Mouse (Mus musculus) adrenal gland, postnatal 36 days (tissue): ENCODE data around the gene Hltf. TPM values are rescaled to one million over a fixed set of nuclear protein-coding genes. Genes with fewer than 3 reads are reported as not detected.
"Not testable (repeated sequence)": the region's sequence is repeated elsewhere in the genome, so short reads cannot be mapped to it uniquely, and the experiment has no call there.

ENCODE experiments used
- DNase-seq, 2 experiments: peaks; one replicate each; pipeline ENCODE4 v3.0.0; 2021; ENCODE audit warnings: mixed read lengths in 1 of 2
- long read RNA-seq, 2 experiments: library from polyadenylated mRNA; stranded (forward); transcript quantifications; one replicate each; pipeline ENCODE4 v2.0.0; 2021; ENCODE audit warnings: borderline sequencing depth in 2 of 2
- total RNA-seq, 2 experiments: library from RNA; stranded (reverse); gene quantifications; 2 replicates each; pipeline ENCODE4 v1.2.3; 2021

Hltf gene
- 10 to 100 TPM; 17.4 to 27.2 TPM for total RNA-seq
- long read RNA-seq, experiment 1, full-length matches to known transcripts: 3 of 5 reads
- long read RNA-seq, experiment 1, partial matches to known transcripts: 1 of 5 reads
- long read RNA-seq, experiment 1, other reads (novel, unspliced or antisense): 1 of 5 reads
- long read RNA-seq, experiment 2, partial matches to known transcripts: 1 of 4 reads
- long read RNA-seq, experiment 2, other reads (novel, unspliced or antisense): 3 of 4 reads

DNA sequence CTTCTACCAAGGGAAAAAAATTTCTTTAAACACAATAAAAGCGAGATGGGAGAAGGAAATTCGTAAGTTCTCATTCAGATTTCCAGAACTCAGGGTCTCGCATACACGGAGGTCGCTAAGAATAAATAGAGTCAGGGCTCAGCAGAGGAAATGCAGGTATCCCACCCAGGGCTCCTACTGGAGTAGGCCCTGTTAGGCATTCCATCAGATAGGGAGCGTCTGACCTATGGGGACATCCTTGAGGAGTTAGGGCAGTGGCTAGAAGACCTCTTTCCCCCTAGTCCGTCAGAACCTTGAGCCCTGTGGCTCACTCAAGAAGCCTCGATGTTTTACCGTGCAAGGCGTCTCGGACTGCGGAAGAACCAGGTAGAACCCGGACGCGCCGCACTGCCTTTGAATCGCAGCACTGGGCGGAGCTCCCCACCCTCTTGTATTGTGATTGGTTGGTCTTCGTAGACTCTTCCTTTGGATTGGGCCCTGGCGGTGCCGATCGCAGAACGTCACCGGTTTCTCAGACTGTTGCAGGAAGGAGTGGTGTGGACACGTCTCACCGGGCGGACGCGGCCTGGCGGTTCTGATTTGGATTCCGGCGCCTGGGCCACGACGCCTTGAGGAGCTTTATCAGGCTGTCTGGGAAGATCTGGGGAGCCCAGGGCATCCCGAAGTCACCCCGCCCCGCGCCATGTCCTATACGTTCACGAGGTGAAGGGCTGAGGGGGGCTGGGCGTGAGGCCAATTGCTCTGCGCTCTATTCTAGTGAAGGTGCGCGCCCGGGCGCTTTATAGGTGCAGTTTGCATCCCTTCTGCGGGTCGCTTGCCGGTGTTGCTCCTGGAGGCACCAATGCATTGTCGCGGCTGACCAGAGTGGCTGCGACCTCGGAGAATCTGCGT, at the start of gene Hltf:
Hltf (plus strand) TSS at position 506 of the 891 bp plus-strand sequence.
- peak; percentile 91 to 94 for DNase-seq

DNA sequence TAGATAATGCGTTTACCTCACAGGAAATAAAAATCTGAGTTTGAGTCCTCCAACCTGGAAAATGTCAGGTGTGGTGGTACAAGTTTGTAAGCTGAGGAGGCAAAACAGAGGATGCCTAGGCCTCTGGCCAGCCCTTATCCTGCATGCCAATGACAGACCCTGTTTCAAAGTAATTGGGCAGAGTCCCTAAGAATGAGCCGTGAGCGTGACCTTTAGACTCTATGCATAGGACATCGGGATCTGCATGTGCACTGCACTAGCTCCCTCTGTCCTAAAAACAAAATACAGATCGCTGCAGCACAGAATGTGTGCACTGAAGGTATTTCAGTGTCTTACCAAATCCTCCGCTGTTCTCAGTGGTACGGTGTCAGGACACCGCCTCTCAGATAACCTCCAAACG, 47.1 kb upstream of the Hltf start:
- no peak for DNase-seq

DNA sequence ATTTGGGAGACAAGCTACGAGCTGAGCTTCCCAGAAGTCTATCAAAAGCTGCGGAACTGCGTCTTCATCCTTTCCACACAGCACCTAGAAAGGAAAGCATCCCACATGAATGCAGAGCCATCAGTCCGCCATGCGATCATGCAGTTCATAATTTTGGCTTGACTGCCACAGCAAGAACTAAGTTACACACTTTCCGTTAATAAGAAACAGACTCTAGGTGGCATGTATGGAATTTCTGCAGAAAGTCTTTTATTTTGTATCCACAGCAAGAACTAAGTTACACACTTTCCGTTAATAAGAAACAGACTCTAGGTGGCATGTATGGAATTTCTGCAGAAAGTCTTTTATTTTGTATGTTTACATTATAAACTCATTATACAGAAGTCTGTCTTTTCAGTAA, 46.7 kb upstream of the Hltf start:
- DNase-seq: not testable (repeated sequence)

DNA sequence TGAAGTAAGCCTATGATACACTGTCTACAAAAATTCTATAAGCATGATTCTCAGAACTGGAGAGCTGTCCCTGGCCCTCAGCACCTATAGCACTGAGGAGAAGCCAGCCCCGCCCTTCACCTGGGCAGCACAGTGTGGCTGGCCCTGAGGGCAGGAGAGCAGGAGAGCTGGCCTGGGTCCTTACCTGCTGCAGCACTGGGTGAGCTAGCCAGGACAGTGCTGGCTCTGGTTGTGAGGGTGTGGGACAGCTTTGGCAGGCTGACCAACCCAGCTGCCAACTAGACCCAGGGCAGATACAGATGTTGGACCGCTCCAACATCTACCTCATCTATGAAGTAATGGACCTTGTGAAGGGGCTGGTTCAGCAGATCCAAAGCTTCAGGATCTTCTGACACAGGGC, 43.2 kb upstream of the Hltf start:
- DNase-seq: peak in 1 of 2 experiments; percentile 26

DNA sequence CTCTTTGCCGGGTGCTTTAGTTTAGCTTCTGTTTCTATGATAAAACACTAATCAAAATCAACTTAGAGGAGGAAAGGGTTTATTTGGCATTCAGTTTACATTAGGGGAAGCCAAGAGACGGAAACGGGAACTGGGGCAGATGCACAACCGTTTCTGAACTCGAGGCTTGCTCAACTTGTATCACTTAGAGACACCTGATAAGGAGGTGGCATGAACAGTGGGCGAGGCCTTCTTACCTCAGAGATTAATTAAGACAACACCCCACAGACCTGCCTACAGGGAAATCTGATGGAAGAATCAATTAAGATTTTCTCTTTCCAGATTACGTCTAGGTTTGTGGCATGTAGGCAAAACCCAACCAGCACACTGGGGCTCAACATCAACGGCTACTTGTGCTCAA, 39.5 kb upstream of the Hltf start:
- no peak for DNase-seq

DNA sequence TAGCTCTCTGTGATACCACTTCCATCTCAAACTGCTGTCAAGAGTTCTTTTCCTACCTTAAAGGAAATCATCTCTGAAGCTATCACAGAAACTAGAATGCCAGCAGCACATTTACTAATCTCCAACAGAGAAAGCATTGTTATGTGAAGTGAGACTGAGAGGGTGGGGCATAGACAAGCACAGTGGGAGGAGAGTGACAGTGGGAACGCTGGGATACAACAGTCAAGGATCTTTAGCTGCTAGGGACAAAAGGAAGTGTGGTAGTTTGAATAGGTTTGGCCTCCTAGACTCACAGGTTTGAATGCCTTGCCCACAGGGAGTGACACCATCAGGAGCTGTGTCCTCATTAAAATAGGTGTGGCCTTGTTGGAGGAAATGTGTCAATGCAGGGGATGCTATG, 33.8 kb upstream of the Hltf start:
- no peak for DNase-seq

DNA sequence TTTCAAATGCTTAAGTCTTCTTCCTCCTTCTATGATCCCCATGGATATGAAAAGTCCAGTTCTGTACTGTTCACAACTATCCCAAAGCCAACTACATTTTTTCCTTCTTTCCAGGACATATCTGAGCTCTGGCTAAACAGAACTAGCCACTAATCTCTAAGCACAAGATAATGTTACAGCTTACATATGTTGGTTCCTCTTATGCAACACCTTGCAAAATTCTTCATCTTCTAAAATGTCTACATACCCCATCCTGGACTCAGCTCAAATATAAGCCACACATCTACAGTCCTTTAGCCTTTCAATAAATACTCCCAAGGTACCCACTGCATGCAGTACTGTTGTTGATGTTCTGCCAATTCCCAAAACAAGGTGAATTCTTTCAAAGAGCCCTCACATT, 31.1 kb upstream of the Hltf start:
- no peak for DNase-seq

DNA sequence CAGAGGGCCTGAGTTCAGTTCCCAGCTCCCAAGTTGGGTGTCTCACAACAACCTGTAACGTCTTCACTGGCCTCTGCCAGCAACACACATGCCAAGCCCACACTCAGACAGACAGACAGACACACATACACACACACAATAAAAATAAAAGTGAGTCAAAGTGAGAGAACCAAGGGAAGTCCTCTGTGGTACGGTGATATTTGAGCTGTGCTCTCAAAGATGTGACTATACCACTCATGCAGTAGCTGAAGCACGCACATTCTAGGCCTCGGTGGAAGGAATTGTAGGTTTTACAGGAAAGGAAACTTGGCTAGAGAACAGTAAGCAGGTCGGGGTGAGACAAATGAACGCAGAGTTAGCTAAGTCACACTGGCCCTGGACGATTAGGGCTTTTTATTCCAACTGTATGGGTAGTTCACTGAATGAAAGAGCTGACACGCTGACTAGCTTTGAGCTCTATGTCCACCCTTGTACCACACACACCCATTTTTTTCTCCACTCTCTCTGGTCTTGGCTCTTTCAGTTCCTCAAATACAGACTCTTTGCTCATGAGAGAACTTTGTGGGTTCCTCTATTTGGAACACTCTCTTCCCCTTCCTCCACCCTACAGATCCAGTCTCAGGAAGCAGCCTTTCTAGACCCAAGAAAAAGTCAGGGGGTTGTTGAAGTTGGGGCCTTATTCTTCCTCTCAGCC, 30.5 kb upstream of the Hltf start:
- no peak for DNase-seq

DNA sequence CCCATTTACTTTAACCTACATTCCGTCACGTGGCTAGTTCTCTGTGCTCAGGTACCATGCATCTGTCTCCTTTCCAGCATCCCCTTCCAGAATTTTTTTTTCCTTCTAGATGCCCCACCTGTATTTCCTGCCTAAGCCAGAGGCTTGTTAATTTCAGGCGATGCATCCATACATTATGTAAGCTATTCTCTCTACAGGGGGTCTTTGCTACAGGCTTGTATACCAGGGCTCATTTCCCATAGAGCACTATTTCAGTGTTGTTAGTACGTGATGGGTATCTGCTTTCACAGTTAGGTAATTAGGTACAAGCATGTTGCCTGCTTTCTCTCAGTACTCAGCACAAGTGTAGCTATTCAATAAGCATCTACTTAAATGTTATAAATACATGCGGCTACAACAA, 29.8 kb upstream of the Hltf start:
- DNase-seq: no peak

DNA sequence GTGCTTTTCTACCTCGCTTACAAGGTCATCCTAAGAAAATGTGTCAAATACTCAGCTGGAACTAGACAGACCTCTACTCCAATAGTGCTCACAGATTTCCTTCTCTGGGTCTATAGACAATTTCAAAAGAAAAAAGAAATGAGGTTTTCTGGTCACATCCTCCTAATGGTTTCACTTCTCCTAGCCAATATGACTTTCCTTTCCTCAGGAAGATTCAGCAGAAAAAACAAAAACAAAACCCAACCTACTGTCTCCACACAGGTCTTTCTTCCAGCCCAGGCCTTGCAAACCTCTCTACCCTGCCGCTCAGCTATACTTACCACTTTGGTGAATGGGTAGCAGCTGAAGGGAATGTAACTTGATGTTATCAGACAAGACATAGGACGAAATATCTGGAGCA, 29.0 kb upstream of the Hltf start:
- no peak for DNase-seq

DNA sequence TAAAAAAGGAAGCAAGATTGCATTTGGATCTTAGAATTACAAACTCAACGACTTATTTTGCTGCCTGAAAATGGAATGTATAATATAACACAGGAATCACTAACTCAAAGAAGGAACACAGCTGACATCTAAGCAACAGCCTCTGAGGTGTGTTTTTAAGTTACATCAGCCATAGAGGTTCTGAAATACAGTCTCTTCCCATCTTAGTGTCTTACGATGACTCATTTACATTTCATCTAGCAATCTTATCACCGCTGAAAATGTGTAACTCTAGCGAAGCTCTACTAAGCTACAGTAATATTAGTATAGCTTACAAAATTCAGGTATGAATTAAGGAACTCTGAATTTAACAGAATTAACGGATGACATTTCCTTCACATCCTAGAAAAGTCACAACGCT, 26.8 kb upstream of the Hltf start:
- DNase-seq: no peak

DNA sequence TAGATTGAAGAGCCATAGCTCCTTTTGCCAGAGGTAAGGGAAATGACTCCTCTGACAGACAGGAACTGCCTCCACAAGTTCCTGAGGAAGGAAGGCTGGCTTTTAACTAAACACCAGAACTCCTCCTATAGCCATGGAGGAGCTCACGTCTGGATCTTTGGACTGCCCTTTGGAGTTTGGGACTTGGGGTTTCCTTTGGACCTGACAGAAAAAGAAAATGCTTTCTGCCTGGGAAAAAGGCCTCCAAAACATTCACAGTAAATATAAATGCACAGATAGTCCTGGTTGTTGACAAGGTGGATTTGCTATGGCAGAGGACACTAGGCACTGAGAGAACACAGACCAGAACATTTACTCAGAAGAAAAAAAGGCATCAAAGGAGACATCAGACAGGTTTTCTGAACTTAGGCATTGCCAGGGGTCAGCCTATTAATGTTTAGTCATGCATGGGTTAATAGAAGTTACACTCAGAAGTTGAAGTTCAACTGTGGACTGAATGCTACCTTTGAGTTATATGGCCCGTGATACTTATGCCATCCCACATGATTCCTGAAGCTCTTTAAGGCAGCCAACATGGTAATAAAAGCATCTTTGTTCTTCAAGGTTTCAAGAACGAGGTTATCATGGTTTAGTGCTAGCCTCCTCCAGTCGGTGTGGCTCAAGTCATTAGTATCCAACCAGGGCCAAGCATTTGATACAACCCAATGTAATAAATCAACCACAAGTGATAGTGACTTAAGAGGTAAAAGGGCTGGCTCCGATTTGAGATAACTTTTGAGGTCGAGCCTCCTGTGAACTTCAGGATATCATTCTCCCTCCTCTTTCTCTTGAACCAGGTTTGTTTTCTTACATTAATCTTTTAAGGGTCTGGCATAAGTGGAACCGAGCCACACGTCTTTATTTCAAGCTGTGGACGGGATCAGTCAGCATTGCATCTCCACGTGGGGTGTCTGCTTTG, 23.6 kb upstream of the Hltf start:
- no peak for DNase-seq

DNA sequence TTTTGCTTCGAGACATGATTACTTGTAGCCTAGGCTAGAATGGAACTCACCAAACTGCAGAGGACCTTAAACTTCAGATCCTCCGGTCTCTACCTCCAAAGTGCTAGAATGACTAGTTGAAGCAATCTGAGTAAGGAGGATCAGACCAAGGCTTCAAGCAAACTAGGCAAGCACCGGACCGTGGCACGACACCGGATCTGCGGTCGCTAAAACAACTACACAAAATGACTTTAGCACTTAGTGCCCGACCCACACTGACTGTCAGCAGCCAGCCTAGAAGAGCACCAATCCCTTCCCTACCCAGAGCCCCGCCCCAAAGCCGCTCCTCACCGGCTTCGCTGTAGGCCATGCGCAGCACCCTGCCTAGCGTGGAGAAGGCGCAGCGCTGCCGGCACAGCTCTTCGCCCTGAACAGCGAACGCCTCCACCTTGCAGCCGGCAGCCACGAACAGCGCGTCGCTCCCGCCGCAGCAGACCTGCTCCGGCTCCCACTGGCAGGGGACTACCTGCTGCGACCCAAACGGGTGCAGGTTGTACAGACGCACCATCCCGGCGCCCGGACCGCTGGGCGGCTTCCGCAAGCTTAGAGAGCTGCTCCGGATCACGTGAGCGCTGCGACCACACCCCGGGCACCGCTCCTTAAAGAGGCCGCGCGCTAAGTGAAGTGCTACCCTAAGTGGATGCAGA, 22.7 kb upstream of the Hltf start, which contains the start of gene Hps3:
Hps3 (minus strand) TSS at position 597 of the 686 bp plus-strand sequence.
- DNase-seq: peak; percentile 91 to 94

DNA sequence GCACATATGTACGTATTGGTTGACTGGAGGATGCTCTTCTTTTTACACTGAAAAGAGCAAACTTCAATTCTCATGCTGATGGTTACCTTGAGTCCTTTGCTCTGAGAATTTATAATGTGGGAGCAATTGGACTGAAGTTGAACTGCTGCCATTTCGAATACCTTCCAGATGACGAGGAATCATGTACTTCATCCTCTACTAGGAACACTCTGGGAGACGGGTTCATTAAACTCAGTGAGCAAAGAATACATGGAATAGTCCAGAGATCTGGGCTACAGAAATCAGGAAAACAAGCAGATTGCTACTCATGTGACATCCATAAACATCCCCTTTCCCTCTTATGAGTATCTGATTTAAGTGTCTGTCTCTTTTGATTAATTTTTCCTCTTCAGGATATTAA, 21.5 kb upstream of the Hltf start:
- no peak for DNase-seq

DNA sequence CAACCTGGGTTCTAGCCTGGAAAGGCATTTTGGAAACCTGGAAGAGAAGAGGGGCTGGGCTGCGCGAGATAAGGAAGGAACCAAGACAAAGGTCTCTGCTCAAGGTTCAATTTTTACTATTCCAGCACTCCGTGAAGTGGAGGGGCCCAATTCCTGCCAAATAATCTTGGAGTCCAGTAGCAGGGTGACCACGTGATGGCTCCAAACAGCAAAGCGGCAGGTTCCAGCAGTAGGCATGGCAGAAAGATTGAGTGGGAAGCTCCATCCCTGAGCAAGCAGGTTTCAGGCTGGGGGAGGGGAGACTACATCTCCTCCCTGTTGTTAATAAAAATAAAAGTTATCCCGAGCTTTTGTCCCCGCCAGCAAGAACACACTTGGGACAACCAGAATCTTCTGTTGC, 16.1 kb upstream of the Hltf start:
- DNase-seq: not testable (repeated sequence)

DNA sequence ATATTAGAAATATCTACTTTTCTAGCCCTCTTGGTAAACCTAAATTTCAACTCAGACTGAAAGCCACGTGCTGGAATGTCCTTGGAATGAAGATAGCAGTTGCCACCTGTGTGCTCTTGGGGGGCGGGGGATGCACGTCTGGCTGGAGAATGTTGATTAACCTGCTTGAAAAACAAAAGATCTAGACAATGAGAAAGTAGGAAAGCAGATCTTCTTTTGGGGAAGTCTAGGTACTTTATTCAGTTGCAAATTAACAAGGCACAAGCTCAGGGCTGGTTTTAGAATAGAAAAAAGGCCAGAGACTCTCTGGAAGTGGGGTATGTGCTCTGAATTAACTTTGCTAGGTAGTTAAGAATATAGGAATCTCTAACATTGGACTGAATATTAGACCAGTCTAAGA, 12.9 kb upstream of the Hltf start:
- not testable (repeated sequence) for DNase-seq

DNA sequence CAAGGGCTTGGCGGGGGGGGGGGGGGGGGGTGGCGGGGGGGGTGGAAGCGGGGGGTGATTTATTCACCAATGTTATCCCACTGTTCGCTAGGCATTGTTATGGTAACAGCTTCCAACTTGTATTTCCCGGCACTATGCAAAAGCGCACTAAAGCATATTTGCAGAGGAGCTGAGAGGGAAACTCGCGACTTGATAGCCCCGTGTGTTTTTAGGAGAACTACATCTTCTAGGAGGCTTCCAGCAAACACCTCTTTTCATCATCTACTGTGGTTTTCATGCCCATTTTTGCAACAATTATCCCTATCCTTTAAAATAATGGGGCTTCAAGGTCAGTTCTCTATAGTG, 558 bp downstream of the Hltf start:
- DNase-seq: no peak

DNA sequence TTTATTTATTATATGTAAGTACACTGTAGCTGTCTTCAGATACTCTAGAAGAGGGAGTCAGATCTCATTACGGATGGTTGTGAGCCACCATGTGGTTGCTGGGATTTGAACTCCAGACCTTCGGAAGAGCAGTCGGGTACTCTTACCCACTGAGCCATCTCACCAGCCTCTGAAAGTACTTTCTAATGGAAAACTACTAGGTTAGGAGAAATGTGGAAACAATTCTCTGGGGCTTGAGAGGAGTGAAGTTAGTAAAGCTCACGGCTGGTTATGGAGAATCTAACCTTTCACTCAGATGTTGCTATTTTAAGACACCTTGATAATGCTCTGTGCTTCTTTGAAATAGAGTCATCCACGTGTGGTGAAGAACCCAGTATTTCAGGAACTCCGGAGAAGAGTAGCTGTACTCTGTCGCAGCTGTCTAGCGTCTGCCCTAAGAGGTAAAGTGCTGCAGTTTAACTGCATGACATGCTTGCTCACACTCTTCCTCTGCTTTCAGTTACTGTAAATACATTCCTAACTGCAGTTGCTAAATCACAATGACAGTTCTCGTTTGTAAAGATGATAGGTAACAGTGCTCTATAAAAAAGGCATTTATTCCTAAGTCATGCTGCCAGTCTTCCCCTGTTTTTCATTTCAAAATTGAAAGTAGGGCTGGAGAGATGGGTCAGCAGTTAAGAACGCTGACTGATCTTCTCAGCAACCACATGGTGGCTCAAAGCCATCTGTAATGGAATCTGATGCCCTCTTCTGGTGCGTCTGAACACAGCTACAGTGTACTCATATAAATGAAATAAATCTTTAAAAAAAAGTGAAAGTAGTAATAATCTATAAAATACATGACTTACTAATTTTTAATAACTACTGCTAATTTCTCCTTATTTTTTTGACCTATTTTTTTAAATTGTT, 18.8 kb downstream of the Hltf start:
- peak; percentile 0 to 27 for DNase-seq

DNA sequence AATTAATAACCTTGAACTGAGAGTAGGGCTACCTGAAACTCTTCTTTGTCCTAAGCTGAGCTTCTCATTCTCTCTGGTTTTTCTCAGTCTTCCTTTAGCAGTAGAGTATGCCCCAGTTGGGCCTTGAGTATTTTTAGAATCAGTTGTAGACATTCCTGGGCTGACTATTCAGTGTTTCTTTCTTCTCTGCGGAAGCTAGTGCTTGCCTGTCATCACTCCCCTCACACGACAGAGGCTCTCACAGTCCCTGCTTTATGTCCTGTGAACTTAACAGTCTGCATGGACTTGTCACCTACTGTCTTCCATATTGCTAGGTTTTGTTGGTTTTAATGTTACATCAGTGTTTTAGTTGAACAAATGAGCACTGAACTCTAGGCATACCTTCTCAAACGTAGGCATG, 24.6 kb downstream of the Hltf start:
- DNase-seq: no peak

DNA sequence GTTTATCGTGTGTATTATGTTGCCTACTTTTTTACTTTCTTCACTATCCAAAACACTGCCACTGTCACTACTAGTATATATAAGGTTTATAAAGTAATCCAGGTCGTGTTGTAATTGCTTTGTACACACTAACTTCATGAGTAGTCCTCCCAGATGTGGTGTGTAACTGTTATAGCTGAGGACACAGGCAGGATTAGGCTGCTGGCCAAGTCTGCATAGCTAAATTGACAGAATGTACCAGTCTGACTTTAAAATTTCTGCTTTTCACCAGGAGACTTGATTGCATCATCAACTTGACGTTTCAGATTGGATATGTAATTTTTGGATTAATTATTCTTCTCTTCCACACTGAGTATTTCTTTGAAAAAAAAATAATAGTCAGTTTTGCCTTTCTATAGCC, 46.2 kb downstream of the Hltf start:
- no peak for DNase-seq
